Mouse (Mus musculus) CH12.LX (cell line): ENCODE results near the gene Atp2c2.

Experiments used
- E2F4 ChIP-seq: IDR thresholded peaks from 2 replicates; pipeline ENCODE4 v1.6.1; 2011; ENCODE audit warnings: low read depth, low read length, improper control_type of control experiment; ENCODE audit not compliant: insufficient replicate concordance
- EP300 ChIP-seq: IDR thresholded peaks from 2 replicates; pipeline ENCODE4 v1.6.1; 2011; ENCODE audit warnings: low read length, improper control_type of control experiment
- POLR2A ChIP-seq: IDR thresholded peaks from 2 replicates; pipeline ENCODE4 v1.6.1; 2011; ENCODE audit warnings: low read depth, mild to moderate bottlenecking, improper control_type of control experiment, low read length
- UBTF ChIP-seq: IDR thresholded peaks from 2 replicates; pipeline ENCODE4 v1.6.1; 2012; ENCODE audit warnings: low read depth, mild to moderate bottlenecking, inconsistent platforms, low read length, improper control_type of control experiment, moderate library complexity
- ZKSCAN1 ChIP-seq: IDR thresholded peaks from 2 replicates; pipeline ENCODE4 v1.6.1; 2012; ENCODE audit warnings: low read depth, inconsistent platforms, low read length, improper control_type of control experiment, borderline replicate concordance

DNA sequence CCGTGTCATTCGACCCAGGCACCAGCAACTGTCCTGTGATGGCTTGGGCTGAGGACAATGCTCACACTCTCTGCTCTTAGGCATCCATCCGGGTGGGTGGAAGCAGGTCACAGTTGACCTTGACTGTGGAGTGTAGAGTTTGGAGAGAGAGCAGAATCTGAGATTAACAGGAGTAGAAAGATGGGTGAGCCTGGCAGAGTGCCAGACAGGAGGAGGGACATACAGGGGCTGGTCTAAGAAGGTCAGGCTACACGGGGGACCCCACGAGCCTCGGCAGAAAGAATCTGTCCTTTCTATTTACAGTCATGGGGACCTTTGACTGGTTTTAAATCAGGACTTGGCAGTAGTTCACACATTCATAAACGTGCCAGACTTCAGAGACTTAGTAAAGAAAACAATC lies 3.2 kb downstream of the Atp2c2 start:
- TF ChIP-seq EP300 (no peak), E2F4 (no peak), ZKSCAN1 (no peak), UBTF (no peak), POLR2A (no peak)
